Mouse (Mus musculus): ENCODE data around the gene Tspan9. TPM values are rescaled to one million over a fixed set of nuclear protein-coding genes. Genes with fewer than 3 reads are reported as not detected.

Tspan9 gene
- total and polyA plus RNA-seq, 2 experiments from 2014 or later: 105 to 332 TPM

DNA sequence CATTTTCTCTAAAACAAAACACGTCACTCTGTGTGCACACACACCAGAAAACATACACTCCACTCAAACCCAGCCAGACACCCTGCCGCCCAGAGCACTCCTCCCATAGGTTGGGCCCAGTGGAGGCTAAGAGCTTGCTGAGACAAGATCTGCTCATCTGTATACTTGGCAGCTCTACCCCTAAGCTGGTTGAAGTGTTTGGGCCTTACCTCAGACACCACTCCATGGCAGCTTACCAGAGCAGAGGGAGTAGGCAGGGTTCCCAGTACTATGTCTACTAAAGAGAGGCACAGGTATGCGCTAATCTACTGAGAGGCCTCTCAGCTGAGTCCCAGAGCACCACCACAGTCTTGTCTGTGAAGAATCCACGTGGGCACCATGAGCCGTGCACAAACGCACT is 10.8 kb downstream of the Tspan9 start:
- TF ChIP-seq CTCF (IDR thresholded peaks at IDR 0.05; ENCODE audit: low read depth) (no peak), EP300 (IDR thresholded peaks at IDR 0.05; ENCODE audit: low read depth) (no peak)
- peak; percentile 24; the same call in 1 of the 2 replicates for ATAC-seq (ENCODE audit: insufficient read depth, low read depth)
- Histone ChIP-seq H3K4me1 (ENCODE audit: control insufficient read depth, insufficient read depth) (peaks cover 36% of the 10 kb centered on the region), H3K9me3 (replicated peaks; ENCODE audit: control insufficient read depth, low read length) (no peaks in the 10 kb centered on the region), H3K27me3 (ENCODE audit: control insufficient read depth, insufficient read depth, low read length) (no peaks in the 10 kb centered on the region), H3K36me3 (replicated peaks; ENCODE audit: control insufficient read depth, insufficient read depth, low read length) (no peaks in the 10 kb centered on the region), H3K9ac (replicated peaks; ENCODE audit: low read depth, low read length) (no peak overlapping the region), H3K27ac (ENCODE audit: low read depth) (peak overlapping the region; percentile 46; the same call in 1 of the 2 replicates), H3K4me2 (ENCODE audit: low read depth, low read length) (no peak overlapping the region), H3K4me3 (ENCODE audit: low read depth, low read length) (no peak overlapping the region)
- WGBS: 59% methylated on average over 6 of the region's 6 CpGs
- DNase-seq (ENCODE audit: low spot score): no peak

- 58% methylated on average over 2 of the region's 2 CpGs for WGBS
- Histone ChIP-seq H3K9me3 (replicated peaks; ENCODE audit: control insufficient read depth, low read length) (no peaks in the 10 kb centered on the region), H3K4me2 (ENCODE audit: low read depth, low read length) (no peak overlapping the region), H3K27me3 (ENCODE audit: control insufficient read depth, insufficient read depth, low read length) (no peaks in the 10 kb centered on the region), H3K36me3 (replicated peaks; ENCODE audit: control insufficient read depth, insufficient read depth, low read length) (no peaks in the 10 kb centered on the region), H3K9ac (replicated peaks; ENCODE audit: low read depth, low read length) (no peak overlapping the region), H3K4me1 (ENCODE audit: control insufficient read depth, insufficient read depth) (peaks cover 44% of the 10 kb centered on the region), H3K27ac (ENCODE audit: low read depth) (no peak overlapping the region), H3K4me3 (ENCODE audit: low read depth, low read length) (no peak overlapping the region)
- no peak for ATAC-seq (ENCODE audit: insufficient read depth, low read depth)
- TF ChIP-seq CTCF (IDR thresholded peaks at IDR 0.05; ENCODE audit: low read depth) (no peak), EP300 (IDR thresholded peaks at IDR 0.05; ENCODE audit: low read depth) (no peak)
- DNase-seq (ENCODE audit: low spot score): no peak
These were observed 12.0 kb downstream of the Tspan9 start for GRCm38 (mm10) chr6:128131390-128131789.

DNA sequence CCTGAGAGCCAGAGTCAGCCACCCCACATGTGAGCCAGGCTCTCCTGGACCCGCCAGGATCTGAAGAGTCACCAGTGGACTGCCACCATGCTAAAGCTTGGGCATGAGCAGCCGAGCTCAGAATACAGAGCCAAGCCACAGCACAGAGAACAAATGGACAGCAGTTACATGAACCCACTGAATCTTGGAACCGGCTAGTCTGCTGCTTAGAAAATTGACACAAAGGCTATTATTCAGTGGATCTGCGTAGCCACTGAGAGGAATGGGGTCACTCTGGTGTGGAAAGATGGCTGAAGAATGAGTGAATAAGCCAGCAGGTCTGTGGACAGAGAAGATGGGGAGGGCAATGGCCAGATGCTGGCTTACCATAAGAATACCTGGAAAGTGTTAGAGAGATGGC is 12.7 kb downstream of the Tspan9 start:
- Histone ChIP-seq H3K4me3 (ENCODE audit: low read depth, low read length) (no peak overlapping the region), H3K9me3 (replicated peaks; ENCODE audit: control insufficient read depth, low read length) (no peaks in the 10 kb centered on the region), H3K27ac (ENCODE audit: low read depth) (no peak overlapping the region), H3K36me3 (replicated peaks; ENCODE audit: control insufficient read depth, insufficient read depth, low read length) (no peaks in the 10 kb centered on the region), H3K4me2 (ENCODE audit: low read depth, low read length) (no peak overlapping the region), H3K4me1 (ENCODE audit: control insufficient read depth, insufficient read depth) (peaks cover 50% of the 10 kb centered on the region), H3K27me3 (ENCODE audit: control insufficient read depth, insufficient read depth, low read length) (no peaks in the 10 kb centered on the region), H3K9ac (replicated peaks; ENCODE audit: low read depth, low read length) (no peak overlapping the region)
- ATAC-seq (ENCODE audit: insufficient read depth, low read depth): no peak
- no peak for DNase-seq (ENCODE audit: low spot score)
- WGBS: 79% methylated on average over 4 of the region's 4 CpGs
- TF ChIP-seq CTCF (IDR thresholded peaks at IDR 0.05; ENCODE audit: low read depth) (no peak), EP300 (IDR thresholded peaks at IDR 0.05; ENCODE audit: low read depth) (no peak)

GRCm38 (mm10) chr6:128129382-128129781 is 14.0 kb downstream of the Tspan9 start:
- no peaks in the 10 kb centered on the region for H3K27me3 ChIP-seq (ENCODE audit: control insufficient read depth, insufficient read depth, low read length)
- ATAC-seq (ENCODE audit: insufficient read depth, low read depth) (no peak), DNase-seq (ENCODE audit: low spot score) (no peak)
- H3K9ac ChIP-seq (replicated peaks; ENCODE audit: low read depth, low read length): no peak overlapping the region
- WGBS: 69% methylated on average over 5 of the region's 5 CpGs
- no peaks in the 10 kb centered on the region for H3K36me3 ChIP-seq (replicated peaks; ENCODE audit: control insufficient read depth, insufficient read depth, low read length)
- peaks cover 52% of the 10 kb centered on the region for H3K4me1 ChIP-seq (ENCODE audit: control insufficient read depth, insufficient read depth)
- no peaks in the 10 kb centered on the region for H3K9me3 ChIP-seq (replicated peaks; ENCODE audit: control insufficient read depth, low read length)
- H3K27ac ChIP-seq (ENCODE audit: low read depth): no peak overlapping the region
- H3K4me3 ChIP-seq (ENCODE audit: low read depth, low read length): no peak overlapping the region
- no peak overlapping the region for H3K4me2 ChIP-seq (ENCODE audit: low read depth, low read length)
- TF ChIP-seq EP300 (IDR thresholded peaks at IDR 0.05; ENCODE audit: low read depth) (no peak), CTCF (IDR thresholded peaks at IDR 0.05; ENCODE audit: low read depth) (no peak)

DNA sequence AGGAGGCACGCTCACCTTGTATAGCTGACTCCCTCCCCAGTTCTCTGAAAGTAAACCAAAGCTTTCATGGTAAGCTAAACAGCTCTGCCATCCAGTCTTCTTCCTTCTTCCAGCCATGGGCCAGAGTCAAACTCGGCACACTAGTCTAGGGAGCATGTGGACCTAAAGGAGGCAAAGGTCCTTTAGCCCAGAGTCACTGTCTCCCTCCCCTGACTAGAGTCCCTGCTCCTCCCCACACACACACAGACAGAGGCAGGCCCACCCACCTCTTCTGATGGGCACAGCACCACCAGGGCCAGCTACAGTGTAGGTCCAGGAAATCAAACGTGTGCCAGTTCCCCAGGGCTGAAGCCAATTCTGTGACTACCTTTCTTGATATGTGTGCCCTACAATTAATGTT is 16.1 kb downstream of the Tspan9 start:
- H3K4me3 ChIP-seq (ENCODE audit: low read depth, low read length): no peak overlapping the region
- no peak overlapping the region for H3K27ac ChIP-seq (ENCODE audit: low read depth)
- H3K9me3 ChIP-seq (replicated peaks; ENCODE audit: control insufficient read depth, low read length): no peaks in the 10 kb centered on the region
- no peaks in the 10 kb centered on the region for H3K27me3 ChIP-seq (ENCODE audit: control insufficient read depth, insufficient read depth, low read length)
- H3K9ac ChIP-seq (replicated peaks; ENCODE audit: low read depth, low read length): no peak overlapping the region
- H3K4me2 ChIP-seq (ENCODE audit: low read depth, low read length): no peak overlapping the region
- H3K4me1 ChIP-seq (ENCODE audit: control insufficient read depth, insufficient read depth): peaks cover 56% of the 10 kb centered on the region
- no peaks in the 10 kb centered on the region for H3K36me3 ChIP-seq (replicated peaks; ENCODE audit: control insufficient read depth, insufficient read depth, low read length)
- DNase-seq (ENCODE audit: low spot score) (no peak), ATAC-seq (ENCODE audit: insufficient read depth, low read depth) (no peak)
- TF ChIP-seq CTCF (IDR thresholded peaks at IDR 0.05; ENCODE audit: low read depth) (no peak), EP300 (IDR thresholded peaks at IDR 0.05; ENCODE audit: low read depth) (no peak)
- 65% methylated on average over 3 of the region's 3 CpGs for WGBS

DNA sequence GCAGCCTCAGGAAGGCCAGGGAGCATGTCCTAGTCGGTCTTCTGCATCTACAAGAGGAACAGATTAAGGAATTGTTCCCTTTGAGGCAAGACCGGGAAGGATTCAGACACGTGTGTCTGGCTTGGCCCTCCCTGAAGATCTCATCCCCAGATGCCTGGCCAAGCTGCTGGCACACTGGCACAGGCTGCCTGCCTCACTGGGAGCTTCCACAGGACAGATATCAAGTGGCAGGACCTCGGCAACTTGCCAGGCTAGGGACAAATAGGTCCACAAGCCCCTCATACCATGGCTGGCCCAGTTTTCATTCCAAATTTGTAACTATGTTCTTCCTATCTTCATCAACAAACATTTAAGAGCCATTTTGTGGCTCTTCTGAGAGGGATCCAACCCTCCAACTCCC is 16.5 kb downstream of the Tspan9 start:
- 44% methylated on average over 4 of the region's 4 CpGs for WGBS
- TF ChIP-seq EP300 (IDR thresholded peaks at IDR 0.05; ENCODE audit: low read depth) (no peak), CTCF (IDR thresholded peaks at IDR 0.05; ENCODE audit: low read depth) (no peak)
- H3K4me2 ChIP-seq (ENCODE audit: low read depth, low read length): no peak overlapping the region
- H3K27ac ChIP-seq (ENCODE audit: low read depth): peak overlapping the region; percentile 36; the same call in 1 of the 2 replicates
- no peak for DNase-seq (ENCODE audit: low spot score)
- no peak for ATAC-seq (ENCODE audit: insufficient read depth, low read depth)
- H3K36me3 ChIP-seq (replicated peaks; ENCODE audit: control insufficient read depth, insufficient read depth, low read length): no peaks in the 10 kb centered on the region
- no peak overlapping the region for H3K4me3 ChIP-seq (ENCODE audit: low read depth, low read length)
- no peaks in the 10 kb centered on the region for H3K9me3 ChIP-seq (replicated peaks; ENCODE audit: control insufficient read depth, low read length)
- no peaks in the 10 kb centered on the region for H3K27me3 ChIP-seq (ENCODE audit: control insufficient read depth, insufficient read depth, low read length)
- H3K9ac ChIP-seq (replicated peaks; ENCODE audit: low read depth, low read length): no peak overlapping the region
- peaks cover 59% of the 10 kb centered on the region for H3K4me1 ChIP-seq (ENCODE audit: control insufficient read depth, insufficient read depth)
